Mouse (Mus musculus) duodenum, adult 2 months (tissue): Measurements from ENCODE around the gene Cyp8b1. TPM values are rescaled to one million over a fixed set of nuclear protein-coding genes. Genes with fewer than 3 reads are reported as not detected.

Source experiments
- polyA plus RNA-seq: library from polyadenylated mRNA; depleted of rRNA; stranded (reverse); fragments of >200 nt; gene quantifications from 2 replicates; pipeline ENCODE4 v1.2.3, GENCODE M21; 2012; ENCODE audit warnings: low replicate concordance; rRNA removed

Gene Cyp8b1
- polyA plus RNA-seq = not detected in 2 replicates

DNA sequence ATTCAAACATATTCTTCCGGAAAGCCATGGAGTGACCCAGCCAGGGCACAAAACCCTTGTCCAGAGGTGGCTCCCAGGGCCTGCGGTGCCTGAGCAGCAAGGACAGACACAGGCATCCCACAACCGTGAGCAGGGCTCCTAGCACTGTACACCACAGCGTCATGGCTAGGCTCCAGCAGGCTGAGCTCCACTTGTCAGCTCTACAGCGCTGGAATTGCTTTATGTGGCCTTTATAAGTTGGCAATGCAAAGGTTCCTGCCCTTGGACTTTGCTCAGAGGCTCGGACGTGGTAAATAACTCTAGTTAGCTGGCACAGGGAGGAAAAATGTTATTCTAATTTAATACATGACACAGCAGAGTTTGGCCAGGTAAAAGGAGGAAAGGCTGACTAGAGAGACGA, at the start of gene Cyp8b1:
Cyp8b1 (minus strand) TSS at position 204 of the 400 bp plus-strand sequence.

DNA sequence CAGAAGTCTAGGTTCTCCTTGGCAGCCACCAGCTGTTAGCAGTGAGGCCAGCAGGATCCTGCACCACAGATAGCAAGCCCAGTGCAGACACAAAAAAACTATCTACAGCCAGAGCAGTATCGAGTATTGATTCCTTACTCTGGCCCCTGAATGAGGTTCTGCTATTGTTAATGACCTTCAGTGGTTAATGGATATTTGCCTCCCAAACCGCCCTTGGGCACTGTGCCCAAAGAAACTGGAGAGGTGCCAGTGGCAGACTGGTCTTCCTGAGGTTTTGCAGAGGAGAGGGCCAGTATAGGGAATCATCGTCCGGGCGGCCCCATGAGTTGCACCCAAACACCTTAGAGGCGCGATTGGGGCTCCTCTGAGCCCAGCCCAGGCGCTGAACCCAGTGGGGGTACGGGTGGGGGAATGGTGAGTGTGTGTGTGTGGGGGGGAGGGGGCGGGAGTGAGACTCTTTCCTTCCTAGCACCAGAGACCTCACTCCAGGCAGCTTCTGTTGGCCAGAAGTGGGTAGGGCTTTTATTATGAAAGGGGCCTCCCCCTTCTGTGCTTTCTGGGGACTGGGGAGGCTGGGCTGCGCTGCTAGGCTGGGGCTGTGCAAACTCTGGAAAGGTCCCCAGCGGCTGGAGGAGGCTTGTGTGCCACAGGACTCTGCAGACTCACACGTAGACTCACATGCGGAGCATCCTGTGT, 34.5 kb upstream of the Cyp8b1 start, which contains the start of gene Fam198a:
Fam198a (plus strand) TSS at position 571 of the 696 bp plus-strand sequence.

DNA sequence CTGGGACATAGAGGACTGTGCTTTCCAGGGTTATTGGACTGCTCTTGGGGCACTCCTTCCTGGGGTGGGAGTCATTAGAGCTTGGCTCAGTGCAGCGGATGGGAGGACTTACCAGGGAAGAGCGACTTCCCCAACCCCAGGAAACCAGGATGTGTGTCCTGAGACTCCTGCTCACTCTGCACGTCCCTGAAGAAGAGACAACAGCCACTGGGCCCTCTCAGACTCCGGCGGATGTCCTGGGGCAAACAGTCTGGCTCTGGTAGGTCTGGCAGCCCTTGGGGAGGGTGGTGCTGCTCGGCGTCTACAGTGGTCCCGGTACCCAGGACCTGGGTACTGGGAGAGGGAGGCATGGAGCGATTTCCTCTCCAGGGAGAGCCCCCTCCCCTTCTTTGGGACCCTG, 17.9 kb downstream of the Cyp8b1 start, which contains the start of gene Ackr2:
Ackr2 (plus strand) TSS at position 111 of the 400 bp plus-strand sequence.

Other genes starting within 250 kb of the Cyp8b1 start
- 26.9 and 64.4 TPM in 2 replicates for gene Sec22c, start 210.8 kb downstream of the Cyp8b1 start, polyA plus RNA-seq
- 10.8 and 21.9 TPM in 2 replicates for gene Ss18l2, start 206.0 kb downstream of the Cyp8b1 start, polyA plus RNA-seq
- 15.7 and 24.4 TPM in 2 replicates for gene Nktr, start 197.1 kb downstream of the Cyp8b1 start, polyA plus RNA-seq
- 7.4 and 9.3 TPM in 2 replicates for gene Zfp651, start 157.0 kb downstream of the Cyp8b1 start, polyA plus RNA-seq
- 0.04 TPM in 1 of 2 replicates, not detected in the other for gene Klhl40, start 138.7 kb downstream of the Cyp8b1 start, polyA plus RNA-seq
- 6.4 and 7.4 TPM in 2 replicates for gene Hhatl, start 123.8 kb downstream of the Cyp8b1 start, polyA plus RNA-seq
- gene Ccdc13, start 76.8 kb downstream of the Cyp8b1 start, polyA plus RNA-seq = 0.09 TPM in 1 of 2 replicates, not detected in the other
- 5.6 and 14.9 TPM in 2 replicates for gene Higd1a, start 57.9 kb downstream of the Cyp8b1 start, polyA plus RNA-seq
- 0.29 and 0.72 TPM in 2 replicates for gene Ackr2, start 17.9 kb downstream of the Cyp8b1 start, polyA plus RNA-seq
- 0.14 and 0.47 TPM in 2 replicates for gene Fam198a, start 34.7 kb upstream of the Cyp8b1 start, polyA plus RNA-seq
- 9.2 and 10.8 TPM in 2 replicates for gene Pomgnt2, start 80.8 kb upstream of the Cyp8b1 start, polyA plus RNA-seq
- 23.4 and 33.2 TPM in 2 replicates for gene Snrk, start 201.0 kb upstream of the Cyp8b1 start, polyA plus RNA-seq